Mouse (Mus musculus): ENCODE measurements around the gene Thbs2.

- TF ChIP-seq CTCF (conservative IDR thresholded peaks at IDR 0.05 in 1 of 2, IDR thresholded peaks at IDR 0.05 in 1 of 2; ENCODE audit: low read depth in 2 of 2, low read length in 2 of 2) (no peak), MAFK (IDR thresholded peaks at IDR 0.05; ENCODE audit: insufficient replicate concordance, low read length) (no peak), HCFC1 (IDR thresholded peaks at IDR 0.05; ENCODE audit: low read depth, low read length) (no peak), ZMIZ1 (IDR thresholded peaks at IDR 0.05; ENCODE audit: low read depth, low read length) (no peak), MEF2A (IDR thresholded peaks at IDR 0.05; ENCODE audit: borderline replicate concordance, low read depth, low read length) (no peak), KAT2A (IDR thresholded peaks at IDR 0.05; ENCODE audit: insufficient replicate concordance, low read length) (no peak), POLR2A (IDR thresholded peaks at IDR 0.05; ENCODE audit: low read depth, low read length) (no peak), EP300 (IDR thresholded peaks at IDR 0.05; ENCODE audit: low read length) (no peak), E2F4 (IDR thresholded peaks at IDR 0.05; ENCODE audit: insufficient replicate concordance, low read depth, low read length) (no peak), ZC3H11A (IDR thresholded peaks at IDR 0.05; ENCODE audit: low read depth, low read length) (no peak), BHLHE40 (IDR thresholded peaks at IDR 0.05; ENCODE audit: low read depth, low read length) (no peak), ZKSCAN1 (IDR thresholded peaks at IDR 0.05; ENCODE audit: borderline replicate concordance, low read depth, low read length) (no peak), MXI1 (IDR thresholded peaks at IDR 0.05; ENCODE audit: low read depth, low read length) (no peak)
Measured at GRCm38 (mm10) chr17:14735493-14736004, 41.5 kb upstream of the Thbs2 start.
